Mouse (Mus musculus): Measurements from ENCODE around the gene Rab27a.

DNA sequence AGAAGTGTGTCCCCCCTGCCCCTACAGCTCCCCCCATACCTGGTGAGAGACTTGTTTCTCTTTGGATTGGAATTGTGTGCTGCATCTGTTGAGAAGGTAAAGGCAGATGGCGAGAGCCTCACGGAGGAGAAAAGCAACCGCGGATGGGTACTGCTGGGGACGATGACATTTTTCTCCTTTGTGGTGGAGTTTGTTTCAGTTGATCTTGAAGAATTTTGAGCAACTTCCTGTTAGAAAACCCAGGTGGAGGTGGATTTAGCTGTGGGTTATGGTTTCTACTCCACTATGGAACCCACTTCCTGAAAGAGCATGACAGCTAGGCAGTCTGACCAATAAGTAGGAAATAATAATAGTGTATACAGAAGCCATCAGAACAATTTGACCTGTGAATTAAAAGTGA is 28.5 kb downstream of the Rab27a start:
- TF ChIP-seq CTCF (IDR thresholded peaks at IDR 0.05; ENCODE audit: extremely low read depth, insufficient read depth, low read length) (no peak), POLR2A (IDR thresholded peaks at IDR 0.05; ENCODE audit: extremely low read depth, insufficient read depth, low read length) (no peak)

Data from cortical plate, adult 2 months (tissue).